Mouse (Mus musculus) 416B (cell line): ENCODE data around the gene Prl3c1.
"Not testable (repeated sequence)": the region's sequence is repeated elsewhere in the genome, so short reads cannot be mapped to it uniquely, and the experiment has no call there.

Source experiments
- DNase-seq: peaks from one replicate; pipeline ENCODE4 v3.0.0; 2011; ENCODE audit warnings: low read depth

The Prl3c1 gene

DNA sequence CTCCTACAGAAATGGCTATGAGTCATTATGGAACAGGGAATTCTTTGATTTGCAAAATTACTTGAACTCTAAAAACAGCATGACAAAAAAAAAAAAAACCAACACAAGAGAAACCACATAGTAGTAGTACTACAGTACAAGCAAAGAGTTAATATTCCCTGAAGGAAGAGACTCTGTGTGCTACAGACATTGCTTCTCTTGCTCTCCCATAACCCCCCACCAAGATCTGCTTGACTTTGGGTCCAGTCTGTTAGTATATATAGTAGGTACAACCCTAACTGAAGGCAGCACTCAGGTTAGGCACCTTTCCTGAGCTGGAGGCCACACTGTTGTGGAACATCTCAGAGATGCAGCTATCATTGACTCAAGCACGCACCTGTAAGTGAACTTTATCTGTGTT, at the start of gene Prl3c1:
TSS of gene Prl3c1 (plus strand) at position 301 of the 400 bp plus-strand sequence.
- DNase-seq: no peak

DNA sequence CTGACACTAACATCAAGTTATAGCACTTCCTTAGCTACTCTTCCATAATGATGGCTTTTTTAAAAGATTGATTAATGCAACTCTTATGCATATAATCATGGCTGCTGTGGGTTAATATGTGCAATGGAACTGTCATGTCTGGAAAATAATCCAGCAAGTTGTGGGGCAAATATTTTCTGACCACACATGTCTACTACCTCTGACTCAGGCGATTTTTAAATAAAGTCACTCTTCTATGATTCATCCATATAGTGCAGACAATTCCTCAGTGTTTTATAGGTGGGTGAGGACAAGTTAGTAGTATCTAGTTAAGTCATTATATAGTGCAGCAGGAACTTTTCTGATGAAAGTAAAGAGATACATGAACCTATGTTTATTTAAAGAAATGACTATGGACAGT, 48.2 kb upstream of the Prl3c1 start:
- DNase-seq: no peak

DNA sequence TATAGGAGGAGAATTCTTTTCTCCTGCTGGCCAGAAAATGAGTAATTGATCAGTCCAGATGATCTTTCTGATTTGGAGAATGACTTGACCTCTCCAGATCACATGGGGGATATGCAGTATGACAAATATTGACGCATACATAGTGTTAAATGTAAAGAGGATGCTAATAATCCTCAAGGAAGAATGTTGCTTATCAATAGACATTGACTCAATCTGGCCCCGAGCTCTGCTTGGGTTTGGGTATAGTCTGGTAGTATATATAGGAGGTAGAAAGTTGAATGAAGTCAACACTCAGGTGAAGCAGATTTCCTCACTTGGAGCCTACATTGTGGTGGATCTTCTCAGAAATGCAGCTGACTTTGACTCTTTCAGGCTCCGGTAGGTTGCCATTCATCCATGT, 40.0 kb upstream of the Prl3c1 start, which contains the start of gene Prl3d3:
TSS of gene Prl3d3 (plus strand) at position 301 of the 400 bp plus-strand sequence.
- DNase-seq: not testable (repeated sequence)

DNA sequence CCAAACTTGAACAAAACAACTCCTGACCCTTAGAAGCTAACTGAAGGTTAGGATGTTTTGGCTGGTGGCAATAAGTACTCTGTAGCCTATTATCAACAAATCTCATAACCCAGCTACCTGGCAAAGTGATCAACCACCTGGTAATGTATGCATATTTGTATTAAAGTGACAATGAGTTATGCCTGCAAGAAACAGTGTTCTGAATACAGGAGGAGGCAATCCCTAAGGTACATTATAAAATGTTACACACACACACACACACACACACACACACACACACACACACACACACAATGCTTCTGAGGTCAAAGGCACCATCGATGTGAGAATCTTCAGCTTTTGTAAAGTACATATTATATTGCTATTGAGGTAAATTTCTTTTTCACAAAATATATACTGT, 45.1 kb downstream of the Prl3c1 start, which contains the start of gene Prl3b1:
TSS of gene Prl3b1 (plus strand) at position 301 of the 400 bp plus-strand sequence.
- DNase-seq: no peak
